Mouse (Mus musculus): ENCODE measurements around the gene Col6a2.

Col6a2 gene

DNA sequence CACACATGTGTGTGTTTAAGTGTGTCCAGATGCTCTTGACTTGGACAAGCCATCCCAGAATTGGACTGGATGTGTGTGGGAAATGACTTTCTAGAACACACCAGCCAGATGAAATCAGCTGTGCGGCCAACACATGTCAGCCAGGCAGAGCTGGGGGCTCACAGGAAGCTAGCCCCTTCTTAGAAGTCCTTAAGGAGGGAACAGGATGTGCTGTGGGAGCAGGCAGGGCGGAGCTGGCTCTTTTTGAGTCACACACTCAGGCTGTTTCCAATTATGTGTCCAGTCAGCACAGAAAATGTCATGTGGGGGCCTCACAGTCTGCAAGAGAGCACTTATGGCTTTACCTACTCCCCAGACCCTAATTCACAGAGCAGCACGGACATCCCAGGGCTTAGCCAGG is 12.6 kb upstream of the Col6a2 start:
- DNase-seq: peak; percentile 69

GRCm38 (mm10) chr10:76634584-76634983 is 11.2 kb upstream of the Col6a2 start:
- DNase-seq: no peak

DNA sequence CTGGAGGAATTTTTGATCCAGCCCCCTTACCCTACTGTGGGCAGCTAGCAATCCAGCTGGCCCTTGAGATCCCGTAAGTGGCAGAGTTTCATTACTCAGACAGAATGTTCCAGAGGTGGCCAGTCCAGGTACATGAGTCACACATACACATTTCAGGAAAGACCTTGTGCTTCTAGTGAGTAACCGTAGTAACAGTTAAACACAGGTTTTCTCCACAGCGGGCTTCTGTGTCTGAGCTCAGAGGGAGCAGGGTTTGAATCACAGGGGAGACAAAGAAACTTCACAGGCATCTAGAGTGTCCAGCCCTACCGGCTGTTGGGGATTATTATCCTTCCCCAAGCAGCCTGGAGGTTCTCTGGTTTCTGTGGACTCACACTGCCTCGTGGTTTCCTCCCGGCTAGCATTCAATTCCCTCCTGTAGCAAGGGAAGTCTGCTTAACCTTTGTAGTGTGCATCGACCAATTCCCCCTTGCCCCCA is 10.7 kb upstream of the Col6a2 start:
- DNase-seq: peak; percentile 75

DNA sequence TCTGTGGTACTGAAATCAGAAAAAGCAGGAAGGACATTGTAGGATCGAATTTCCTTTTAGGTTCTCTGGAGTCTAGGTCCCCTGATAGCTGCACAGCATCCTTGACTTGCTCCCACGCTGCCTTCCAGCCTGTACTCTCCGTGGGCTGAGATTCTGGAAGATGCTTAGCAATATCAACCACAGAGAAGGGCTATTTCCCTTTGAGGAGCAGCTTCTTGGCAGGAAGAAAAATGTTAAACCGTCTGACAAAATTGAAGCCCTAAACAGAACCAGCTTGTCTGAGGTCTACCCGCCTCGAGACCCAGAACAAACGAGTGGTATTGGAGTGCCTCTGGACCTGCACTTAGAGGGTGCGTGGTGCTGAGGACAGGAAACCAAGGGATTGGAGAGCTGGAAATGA is 9.2 kb upstream of the Col6a2 start:
- DNase-seq: no peak

- no peak for DNase-seq
Observed at GRCm38 (mm10) chr10:76630657-76631056, 7.2 kb upstream of the Col6a2 start.

DNA sequence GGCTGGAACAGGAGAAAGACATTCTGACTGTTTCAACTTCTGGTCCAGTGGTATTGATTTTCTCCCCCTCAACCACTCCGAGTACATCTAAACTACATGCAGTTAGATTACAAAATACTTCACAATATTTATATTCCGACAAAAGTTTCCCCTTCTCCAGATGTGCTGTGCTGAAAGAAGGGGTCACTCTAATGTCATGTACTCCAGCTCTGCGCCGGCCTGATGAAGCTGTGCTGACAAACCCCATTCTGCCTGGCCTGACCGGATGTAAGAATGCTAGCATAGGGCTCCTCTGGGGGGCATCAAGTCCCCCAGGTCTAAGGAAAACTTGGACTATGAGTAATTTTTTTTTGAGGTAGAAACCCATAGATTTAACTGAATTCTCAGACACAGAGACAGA is 4.3 kb upstream of the Col6a2 start:
- no peak for DNase-seq

GRCm38 (mm10) chr10:76624903-76625302 is 1.5 kb upstream of the Col6a2 start:
- no peak for DNase-seq

DNA sequence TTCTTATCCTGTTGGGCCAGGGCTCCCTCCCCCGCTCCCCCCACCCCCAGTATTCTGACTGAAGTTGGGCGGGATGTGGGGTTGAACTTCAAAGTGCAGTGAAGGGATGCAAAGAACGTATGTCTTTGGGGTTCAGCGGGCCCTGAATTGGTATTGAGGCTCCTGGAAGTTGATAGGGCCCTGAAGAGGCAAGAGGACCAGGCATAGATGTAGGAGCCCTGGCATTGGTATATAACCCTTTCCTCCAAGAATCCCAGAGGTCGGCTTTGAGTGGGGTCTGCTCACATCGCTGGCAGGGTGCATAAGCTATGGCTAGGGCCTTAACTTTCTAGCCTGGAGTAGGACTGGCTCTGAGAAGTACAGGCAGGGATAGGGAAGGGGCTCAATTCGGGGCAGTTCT is 304 bp upstream of the Col6a2 start:
- DNase-seq: no peak

- no peak for DNase-seq
Observed at GRCm38 (mm10) chr10:76622411-76622810, 1.0 kb downstream of the Col6a2 start.

GRCm38 (mm10) chr10:76612473-76612872 is 11.0 kb downstream of the Col6a2 start:
- no peak for DNase-seq

- DNase-seq: peak; percentile 3
Observed at GRCm38 (mm10) chr10:76602690-76603089, 20.7 kb downstream of the Col6a2 start.

DNA sequence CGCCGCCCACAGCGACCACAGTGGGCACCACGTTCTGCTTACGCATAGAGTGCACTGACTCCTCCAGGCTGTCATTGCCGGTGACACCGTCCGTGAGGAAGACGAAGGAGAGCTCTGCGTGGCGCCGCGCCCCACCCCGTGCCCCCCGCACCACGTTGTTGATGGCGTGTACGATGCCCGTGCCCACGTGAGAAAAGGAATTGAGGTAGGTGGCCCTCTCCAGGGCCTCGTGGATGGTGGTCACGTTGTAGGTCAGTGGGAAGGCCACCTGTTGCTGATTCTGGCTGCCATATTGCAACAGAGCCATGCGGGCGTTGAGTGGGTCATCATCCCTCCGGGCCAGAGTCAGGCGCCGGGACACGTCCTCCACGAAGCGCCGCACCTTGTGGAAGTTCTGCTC is 27.1 kb downstream of the Col6a2 start:
- DNase-seq: no peak

DNA sequence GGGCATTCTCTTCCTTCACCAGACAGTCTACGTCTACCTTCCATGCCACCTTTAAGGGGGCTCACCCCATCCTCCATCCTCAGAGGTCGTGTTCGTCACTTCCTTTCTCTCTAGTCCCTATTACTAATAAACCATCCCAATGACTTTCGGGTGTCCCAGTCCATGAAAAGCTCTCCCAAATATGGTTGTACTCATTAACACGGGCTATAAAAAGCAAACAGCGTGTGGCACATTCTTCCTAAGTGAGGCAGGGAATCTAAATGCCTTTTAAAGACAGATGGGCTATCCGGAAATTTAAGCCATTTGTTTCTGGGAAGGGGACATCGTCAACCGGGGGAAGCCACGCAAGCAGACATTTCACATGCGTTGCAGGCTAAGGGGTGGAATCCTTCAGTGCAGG is 33.2 kb downstream of the Col6a2 start:
- no peak for DNase-seq

- no peak for DNase-seq
Observed at GRCm38 (mm10) chr10:76586190-76586589, 37.2 kb downstream of the Col6a2 start.

GRCm38 (mm10) chr10:76584138-76584537 is 39.3 kb downstream of the Col6a2 start:
- DNase-seq: no peak

DNA sequence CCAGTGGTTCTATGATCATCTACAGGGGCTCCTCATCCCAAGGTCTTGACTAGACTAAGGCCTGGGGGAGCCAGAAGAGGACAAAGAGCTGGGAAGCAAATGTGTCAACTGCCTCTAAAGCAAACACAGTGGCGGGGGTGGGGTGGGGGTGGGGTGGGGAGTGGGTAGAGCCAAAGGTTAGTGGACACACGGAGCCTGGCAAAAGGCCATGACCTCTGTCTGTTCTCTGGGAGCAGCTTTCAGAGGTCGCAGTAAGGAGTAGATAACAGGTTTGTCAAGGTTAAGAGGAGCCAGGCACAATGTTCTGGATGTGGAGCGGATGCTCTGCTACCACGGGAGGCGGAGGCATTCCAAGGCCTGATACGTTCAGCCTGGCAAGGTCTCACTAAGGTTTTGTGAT is 46.5 kb downstream of the Col6a2 start:
- DNase-seq: no peak

- DNase-seq: no peak
Observed at GRCm38 (mm10) chr10:76575374-76575773, 48.1 kb downstream of the Col6a2 start, which contains the start of gene Ftcd. TSS of gene Ftcd (plus strand) at chr10:76575648.

DNA sequence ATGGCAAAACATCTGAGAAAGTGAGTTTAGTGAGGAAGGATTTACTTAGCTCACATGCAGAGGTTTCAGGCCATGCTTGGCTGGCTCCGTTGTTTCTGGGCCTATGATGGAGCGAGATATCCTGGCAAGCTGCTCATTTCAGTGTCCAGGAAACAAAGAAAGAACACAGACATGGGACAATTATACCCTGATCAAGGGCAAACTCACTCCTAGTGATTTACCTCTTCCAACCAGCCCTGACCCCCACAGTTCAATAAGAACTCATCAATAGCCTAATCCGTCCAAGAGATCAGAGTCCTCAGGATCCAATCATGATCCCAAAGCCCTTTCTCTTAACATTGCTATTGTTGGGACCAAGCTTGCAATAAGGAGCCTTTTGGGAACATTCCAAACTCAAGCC is 51.3 kb downstream of the Col6a2 start:
- no peak for DNase-seq

DNA sequence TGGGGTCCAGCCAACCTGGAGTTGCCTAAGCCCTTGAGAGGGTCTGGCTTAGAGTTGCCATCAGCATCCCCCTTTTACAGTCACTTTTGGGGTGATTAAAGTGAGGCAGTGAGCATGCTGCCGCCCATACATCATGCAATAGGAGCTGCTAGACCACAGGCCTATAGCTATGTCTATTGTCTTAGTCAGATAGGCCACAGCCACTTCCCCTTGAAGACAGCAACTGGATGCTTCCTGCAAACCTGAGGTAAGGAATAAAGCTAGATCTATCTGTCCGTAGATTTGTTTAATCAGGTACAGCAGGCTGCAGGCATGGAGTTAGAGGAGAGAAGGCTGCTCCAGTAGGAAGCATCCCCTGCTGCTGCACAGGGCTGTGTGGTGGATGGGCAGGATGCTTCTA is 52.4 kb downstream of the Col6a2 start:
- DNase-seq: no peak

DNA sequence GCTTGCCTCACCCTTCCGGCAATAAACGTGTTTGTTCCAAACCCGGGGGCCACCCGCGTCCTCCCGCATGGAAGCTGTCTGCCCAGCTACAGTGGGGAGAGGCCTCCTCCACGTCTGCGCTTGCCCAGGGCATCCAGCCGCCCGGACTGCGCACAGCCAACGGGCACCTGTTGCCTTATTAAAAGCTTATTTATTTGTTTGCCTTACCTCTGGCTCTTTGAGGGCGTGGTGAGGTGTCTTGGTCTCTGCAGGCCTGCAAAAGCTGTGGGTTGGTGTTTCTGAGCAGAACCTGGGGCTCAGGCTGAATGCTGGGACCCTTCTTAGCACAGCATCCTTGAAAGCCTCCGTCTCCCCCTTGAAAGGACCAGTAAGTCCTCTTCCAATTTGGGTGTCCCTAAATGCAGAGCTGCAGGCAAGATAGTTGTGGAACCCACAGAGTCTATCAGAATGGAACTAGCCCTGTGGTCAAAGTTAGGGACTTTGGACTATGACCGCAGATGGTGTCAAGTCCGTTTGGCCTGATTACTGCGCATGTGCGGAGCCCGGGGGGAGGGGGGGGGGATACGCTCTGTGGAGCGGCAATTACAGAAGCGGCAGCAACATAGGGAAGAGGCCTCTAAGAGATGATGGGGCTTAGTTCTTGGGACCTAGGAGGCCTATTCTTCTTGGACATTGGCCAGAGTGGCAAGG is 53.3 kb downstream of the Col6a2 start:
- no peak for DNase-seq

DNA sequence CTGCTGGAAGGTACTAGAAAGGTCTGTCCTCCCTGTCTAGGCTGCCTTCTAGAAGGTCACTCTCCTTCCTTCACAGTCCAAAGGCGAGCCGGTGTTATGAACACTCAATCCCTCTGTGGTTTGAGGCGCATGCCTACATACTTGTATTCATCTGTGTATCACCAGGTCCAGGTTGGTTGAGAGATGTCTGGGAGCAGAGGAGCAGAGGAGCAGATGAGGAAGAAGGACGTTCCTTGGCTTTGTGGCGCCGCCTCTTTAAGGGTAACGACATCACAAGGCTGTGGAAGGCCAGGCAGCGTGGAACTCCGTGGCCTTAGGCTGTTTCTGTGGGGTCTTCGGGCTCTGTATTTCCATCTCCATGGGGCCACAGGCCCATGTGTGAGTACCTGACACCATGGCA is 61.5 kb downstream of the Col6a2 start, which contains the start of gene Spatc1l:
Spatc1l (plus strand) TSS at position 301 of the 400 bp plus-strand sequence.
- DNase-seq: no peak

GRCm38 (mm10) chr10:76554061-76554460 is 69.4 kb downstream of the Col6a2 start:
- DNase-seq: no peak

GRCm38 (mm10) chr10:76551556-76551955 is 71.9 kb downstream of the Col6a2 start:
- DNase-seq: no peak

DNA sequence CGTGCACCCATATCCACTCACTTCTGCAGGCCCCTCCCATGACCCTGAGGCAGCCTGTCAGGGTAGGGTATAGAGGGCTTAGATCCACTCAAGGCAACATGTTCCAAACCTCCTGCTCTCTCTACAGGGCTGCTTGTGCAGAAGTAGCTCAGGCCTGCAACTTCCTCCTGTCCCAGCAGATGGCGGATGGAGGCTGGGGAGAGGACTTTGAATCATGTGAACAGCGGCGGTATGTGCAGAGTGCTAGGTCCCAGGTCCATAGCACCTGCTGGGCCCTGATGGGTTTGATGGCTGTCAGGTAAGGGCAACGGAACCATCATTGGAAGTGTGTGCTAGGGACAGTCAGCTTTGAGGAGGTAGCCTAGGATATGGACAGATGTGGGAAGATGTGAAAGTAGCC is 73.0 kb downstream of the Col6a2 start:
- DNase-seq: no peak

GRCm38 (mm10) chr10:76548218-76548617 is 75.2 kb downstream of the Col6a2 start:
- no peak for DNase-seq
